Mouse (Mus musculus): ENCODE results near the gene Lingo2.

Lingo2 gene

DNA sequence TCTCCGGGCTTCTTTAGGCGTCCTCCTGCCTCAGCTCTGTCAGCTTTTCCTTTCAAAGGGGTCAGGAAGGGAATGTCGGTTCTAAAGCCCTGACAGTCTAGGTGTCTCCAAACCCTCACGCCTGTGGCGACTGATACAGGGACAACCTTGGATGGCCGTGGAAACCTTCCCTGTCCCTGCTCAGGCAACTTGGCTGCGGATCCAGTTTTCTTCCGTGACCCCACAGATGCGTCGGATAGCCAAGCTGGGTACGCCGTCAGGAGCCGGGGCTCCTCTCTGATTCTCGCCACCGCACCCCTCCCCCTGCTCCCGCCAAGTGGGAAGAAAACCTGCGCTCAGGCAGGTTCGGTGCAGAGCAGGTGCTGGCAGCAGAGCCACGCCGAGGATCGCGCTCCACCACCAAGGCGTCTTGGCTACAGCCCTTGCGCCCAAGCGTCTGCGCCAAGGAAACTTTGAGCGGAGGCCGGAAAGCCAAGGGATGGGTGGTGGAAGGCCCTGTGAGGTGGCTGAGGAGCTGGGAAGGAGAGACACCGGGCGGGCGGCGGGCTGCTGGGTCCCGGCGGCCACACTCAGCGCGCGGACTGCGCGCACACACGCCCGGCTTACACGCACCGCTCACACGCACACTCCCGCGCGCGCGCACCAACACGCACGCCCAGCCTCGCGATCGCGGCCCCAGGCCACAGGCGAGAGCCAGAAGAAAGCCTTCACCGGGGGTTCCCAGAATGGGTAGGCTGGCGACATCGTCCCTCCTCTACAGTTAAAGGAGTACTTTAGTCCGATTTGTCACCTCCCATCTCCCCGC lies at the start of gene Lingo2:
Gene Lingo2, minus strand, starts transcription at position 598 of the 805 bp plus-strand sequence.
- DNase-seq = peak; percentile 46 to 51

DNA sequence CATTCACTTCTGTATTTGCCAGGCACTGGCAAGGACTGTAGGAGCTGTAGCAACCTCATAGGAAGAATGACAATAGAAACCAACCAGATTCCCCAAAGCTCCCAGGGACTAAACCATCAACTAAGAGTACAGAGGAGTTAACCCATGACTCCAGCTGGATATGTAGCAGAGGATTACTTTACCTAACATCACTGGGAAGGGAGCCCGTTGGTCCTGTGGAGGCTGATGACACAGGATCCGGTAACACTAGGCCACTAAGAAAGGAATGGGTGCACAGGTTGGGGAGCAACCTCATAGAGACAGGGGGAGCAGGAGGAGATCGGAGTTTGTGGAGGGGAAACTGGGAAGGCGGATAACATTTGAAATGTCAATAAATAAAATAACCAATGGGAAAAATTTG lies 21.8 kb upstream of the Lingo2 start:
- no peak for DNase-seq

DNA sequence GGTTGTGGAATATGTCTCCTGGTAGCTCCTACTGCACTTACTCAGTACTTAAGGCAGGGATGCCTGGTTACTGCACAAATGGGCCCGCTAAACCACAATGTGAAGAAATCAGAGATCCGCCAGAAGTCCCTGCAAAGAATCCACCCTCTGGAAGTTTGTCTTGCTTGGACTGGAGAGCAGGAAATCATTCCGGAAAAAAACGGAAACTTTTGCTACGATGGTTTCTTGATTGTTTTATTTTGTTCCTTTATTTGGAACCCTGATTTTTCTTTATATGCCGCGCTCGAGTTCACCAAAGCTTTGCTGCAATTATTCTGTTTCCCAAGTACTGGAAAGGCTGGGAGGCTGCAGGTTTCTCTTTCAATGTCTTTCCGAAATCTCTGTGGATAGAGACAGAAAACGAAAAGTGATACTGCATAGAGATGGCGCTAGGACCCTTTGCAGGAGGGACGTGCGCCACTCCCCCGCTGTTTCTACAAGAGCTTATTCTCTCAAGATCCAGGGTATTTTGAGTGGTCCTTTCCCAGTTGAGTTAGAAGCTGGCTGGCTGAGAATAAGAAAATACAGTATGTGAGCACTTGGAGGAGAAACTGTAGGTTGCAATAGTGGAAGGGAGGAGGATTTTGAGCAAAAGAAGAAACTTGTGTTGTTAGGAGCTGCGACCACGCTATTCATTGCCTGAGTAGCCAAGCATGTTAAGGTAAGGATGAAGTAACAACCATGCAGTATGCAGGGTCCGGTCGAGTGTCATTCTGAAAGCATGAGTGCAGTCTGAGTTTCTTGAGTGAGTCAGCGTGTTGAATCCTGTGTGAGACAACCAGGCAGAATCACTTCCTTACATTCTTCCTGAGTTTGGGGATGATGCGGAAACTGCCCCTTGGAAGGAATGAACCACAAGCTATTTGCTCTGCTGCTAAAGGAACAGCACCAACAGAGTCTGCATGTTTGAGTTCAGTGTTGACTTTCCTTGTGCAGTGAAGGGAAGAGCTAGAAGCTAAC lies 1.2 kb upstream of the Lingo2 start:
- peak; percentile 2 to 8 for DNase-seq

DNA sequence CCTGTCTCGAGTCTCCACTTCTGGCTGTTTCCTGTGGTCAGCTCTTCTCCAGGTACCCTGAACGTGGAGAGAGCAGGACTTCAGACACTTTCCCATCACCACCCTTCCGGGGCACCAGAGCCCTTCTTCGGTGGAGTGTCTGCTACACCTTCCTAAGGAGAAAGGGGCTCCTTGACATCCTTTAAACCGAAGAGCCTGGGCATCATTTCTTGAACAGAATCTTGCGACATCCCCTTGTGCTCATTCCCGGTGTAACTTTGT lies 338 bp upstream of the Lingo2 start:
- no peak for DNase-seq

DNA sequence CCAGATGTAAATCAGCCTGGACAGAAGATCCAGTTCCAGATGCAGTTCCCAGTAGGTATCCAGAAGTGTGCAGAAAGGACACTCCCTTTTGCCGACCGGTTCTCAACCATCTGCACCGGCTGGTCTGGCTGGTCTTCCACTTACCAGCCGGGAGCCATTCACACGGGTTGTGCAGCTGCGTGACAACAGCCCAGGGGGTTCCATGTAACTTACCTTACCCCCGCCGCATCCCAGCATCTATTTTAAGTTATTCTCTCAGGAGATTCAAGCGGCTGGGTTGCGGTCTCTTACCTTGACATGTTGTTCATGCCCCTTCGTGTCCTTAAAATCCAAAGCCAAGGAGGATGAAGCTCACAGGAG lies 777 bp downstream of the Lingo2 start:
- peak; percentile 3 to 12 for DNase-seq

DNA sequence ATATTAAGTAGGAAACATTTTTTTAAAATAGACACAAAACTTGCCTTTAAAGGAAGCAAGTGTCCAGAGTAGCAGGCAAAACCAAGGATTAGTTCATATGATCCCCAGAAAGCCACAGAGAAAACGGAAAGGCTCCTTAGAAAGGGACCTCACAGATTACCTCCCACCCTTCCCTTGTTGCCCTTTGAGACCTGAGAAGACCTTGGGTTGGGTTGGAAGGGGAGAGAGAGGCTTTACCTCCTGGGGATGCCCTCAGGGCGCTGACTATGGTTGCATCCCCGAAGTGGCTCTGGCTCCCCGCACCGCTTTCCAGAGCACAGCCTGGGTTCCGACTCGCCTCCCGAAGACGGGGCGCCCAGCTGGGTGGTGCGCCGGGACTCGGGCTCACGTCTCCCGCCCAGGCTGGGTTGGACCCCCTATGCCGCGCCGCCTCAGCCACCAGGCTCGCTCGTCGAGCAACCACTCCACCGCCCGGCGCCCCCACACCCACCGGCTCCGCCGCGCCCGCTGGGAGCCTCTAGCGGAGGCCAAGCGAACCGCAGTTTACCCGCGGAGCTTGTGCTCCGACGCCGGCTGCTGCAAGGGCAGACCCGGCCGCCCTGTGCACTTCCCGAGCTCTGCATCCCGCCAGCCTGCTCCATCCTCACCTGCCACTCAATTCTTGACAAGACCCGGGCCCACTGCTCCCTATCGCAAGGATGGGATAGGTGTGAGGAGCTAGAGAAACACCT lies 1.4 kb downstream of the Lingo2 start:
- peak; percentile 79 to 81 for DNase-seq

DNA sequence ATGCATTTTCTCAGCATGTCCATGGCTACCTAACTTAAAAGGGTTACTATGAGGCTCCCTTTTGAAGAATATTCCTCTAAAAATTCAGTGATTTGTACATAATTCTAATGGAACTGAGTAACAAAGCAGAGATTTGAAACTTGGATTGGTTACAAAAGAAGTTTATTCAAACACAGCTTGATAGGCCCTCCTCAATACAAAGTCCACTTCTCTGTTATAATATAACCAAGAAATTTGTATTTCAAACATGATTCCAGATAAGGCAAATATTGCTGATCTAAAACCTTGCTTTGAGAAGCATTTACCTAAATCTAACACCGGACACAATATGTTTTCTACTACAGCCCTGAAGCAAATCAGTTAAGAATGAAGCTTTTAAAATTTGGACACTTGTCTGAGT lies 60.7 kb downstream of the Lingo2 start:
- no peak for DNase-seq

DNA sequence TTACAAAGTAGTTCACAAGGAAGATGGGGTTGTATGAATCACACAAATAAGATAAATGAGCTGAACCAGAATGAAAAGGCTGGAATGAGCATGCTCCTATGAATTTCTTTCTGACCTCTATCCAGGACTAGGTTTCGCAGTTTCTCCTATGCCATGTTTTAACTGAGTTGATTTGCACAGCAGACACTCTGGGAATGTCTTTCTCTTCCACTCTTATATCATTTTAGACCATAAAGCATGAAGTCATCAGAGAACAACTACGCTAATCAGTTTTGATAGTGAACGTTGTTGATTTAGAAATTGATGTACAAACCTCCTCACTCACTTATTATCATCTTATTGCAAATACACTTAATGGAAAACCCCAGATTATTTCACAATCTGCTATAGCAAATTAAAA lies 61.2 kb downstream of the Lingo2 start:
- DNase-seq = no peak

DNA sequence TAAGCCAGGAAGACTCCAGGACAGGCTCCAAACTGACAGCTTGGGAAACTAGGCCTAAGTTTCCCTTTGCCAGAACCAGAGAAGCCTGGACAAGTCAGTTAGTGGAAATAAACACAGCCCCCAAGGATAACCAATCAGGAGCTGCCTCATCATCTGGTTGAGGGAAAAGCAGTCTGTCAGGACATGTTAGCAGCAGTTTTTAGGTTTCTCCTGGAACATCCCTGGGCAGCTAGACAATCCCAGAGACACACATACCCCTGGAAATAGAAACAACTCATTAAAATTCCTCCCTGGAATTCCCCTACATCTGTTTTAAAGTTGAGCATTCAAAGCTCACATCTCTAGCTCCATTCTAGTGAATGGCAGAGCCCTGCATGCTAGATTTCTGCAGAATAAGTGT lies 76.8 kb downstream of the Lingo2 start:
- DNase-seq = no peak

DNA sequence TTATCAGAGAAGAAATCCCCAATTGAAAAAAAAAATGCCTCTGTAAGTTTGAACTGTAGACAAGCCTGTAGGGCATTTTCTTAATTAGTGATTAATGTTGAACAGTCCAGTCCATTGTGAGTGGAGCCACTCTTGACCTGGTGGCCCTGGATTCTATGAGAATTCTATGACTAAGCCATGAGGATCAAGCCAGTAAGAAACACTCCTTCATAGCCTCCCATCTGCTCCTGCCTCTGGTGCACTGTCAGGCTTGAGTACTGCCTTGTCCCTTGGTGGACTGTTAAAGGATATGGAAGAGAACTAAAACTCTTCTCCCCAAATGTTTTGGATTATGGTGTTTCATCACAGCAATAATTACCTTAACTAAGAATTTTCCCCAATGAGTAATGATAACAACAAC lies 126.6 kb downstream of the Lingo2 start:
- DNase-seq = no peak

DNA sequence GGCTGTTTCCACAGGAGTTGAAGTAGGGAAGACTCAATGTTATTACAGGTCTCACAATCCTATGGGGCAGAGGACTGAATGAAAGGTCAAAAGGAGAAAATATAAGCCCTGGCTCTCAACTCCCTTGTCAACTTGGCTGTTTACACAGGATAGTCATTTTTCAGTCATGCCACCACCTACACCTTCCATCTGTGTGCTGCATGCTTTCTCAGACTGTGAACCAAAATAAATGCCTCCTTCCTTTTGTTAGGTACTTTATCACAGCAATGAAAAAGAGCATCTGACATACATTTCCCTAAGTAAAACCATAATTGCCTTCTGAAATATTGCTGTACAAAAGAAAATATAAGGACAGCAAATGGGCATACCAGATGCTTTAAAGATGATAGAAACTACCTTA lies 129.6 kb downstream of the Lingo2 start:
- no peak for DNase-seq

DNA sequence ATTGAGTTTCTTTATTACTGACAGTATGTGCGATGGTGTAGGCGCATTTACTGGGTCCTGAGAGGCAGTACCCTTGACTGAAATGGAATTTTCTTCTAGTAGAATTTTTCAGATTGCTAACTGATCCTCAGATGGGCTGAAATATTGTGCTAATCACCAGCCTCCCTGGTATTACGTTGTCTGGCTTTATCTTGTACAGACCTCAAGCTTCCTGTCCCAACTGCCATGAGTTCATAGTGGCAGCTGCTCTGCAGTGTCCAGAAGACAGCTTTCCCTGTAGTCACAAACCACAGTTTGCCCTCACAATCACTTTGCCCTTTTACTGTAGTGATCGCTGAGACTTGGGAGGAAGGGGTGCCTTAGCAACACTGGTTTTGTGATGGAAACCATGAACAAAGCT lies 176.5 kb downstream of the Lingo2 start:
- DNase-seq = no peak

DNA sequence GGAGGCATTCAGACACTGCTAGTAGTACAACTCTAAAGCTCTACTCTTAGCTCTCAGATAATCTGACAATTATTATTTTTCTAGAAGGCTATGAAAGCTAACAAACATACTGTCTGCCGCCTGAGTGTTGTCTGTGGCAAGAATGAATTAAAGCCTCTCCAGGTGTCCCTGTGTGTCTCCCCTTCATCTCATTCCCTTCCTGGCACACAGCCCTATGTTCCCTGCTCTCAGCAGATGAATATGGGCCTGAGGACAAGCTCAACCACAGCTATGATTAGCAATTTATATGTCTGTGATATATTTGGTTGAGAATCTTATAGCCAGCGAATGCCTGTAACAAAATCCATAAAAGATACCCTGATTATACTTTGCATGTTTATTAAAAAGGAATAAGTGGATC lies 220.9 kb downstream of the Lingo2 start:
- peak; percentile 21 to 25 for DNase-seq

DNA sequence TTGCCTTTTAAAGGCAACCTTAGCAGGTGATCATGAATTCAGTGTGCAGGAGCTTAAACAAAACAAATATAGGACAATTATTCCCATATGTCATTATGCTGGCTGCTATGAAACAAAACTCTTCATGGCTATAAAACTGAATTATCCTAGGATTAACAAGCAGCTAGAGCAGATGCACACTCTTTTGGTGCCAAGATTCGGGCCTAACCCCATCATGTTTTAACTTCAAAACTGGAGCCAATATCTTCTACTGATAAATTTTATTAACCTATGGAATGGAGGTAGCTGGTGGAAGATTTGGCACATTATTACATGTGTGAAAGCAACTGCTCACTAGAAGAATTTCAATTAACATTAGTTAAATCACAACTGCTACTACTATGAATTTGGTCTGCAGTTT lies 235.1 kb downstream of the Lingo2 start:
- no peak for DNase-seq

DNA sequence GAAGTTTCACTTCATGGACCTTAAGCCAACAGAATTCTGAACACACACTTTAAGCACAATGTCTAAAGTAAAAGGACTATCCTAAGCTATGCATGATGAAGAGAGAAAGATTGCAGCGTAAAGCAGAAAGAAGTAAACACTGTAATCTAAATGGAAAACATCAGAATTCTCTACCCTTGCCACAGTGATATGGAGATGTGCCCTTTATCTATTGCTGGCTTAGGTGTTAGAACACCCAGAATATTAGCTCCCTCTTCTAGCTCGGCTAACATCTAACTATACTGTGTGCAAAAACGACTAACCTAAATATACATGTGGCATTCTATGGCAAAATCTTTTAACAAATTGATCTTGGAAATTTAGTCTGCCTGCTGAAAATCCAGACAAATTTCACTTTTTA lies 252.7 kb downstream of the Lingo2 start:
- DNase-seq = no peak

DNA sequence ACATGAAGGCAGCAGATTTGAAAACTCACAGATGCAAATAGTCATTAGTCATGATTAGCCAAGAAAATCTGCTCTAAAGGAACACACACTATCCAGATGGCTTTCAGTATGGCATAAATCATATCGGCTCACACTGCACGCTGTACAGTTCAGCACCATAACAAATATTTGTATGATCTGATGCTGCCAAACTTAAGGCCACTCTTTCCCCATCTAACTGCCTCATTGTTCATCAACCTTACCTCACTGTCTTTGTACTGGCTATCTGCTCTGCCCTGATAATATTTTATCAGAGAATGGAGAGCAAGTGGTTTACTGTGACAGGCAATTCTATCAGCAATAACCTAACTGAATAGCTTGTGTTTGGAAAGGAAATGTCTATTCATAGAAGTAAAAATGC lies 254.7 kb downstream of the Lingo2 start:
- DNase-seq = no peak

DNA sequence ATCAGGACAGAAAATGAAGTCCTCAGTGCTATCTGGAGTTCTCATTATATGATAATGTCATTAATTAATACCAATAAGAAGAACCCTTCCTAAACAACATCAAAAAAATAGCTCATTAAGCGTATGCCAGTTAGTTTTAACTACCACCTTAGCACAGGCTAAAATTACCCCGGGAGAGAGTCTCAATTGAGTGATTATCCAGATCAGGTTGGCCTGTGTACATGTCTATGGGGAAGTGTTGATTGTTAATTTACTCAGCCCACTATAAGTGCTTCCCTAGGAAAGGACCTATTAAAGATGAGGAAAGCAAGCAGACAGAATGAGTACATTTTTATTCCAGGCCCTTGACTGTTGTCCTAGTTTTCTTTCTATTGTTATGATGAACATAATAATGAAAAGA lies 291.6 kb downstream of the Lingo2 start:
- DNase-seq = no peak

DNA sequence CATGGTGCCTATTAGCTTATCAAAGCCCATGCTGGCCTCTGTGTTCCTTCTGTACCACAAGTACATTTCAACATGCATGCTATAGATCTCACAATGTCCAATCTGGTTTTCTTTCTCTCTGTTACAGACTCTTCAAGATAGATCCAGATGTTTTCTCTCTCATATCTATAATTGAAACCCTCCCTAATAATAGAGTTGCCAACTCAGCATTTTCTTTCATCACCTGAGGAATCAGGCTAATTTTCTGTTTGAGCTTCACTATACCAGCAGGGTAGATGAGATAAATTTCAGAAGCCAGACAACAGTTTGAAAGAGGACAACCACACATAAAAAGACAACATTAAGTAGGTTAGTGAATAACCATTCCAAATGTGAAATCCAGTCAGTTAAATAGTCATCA lies 303.8 kb downstream of the Lingo2 start:
- no peak for DNase-seq

DNA sequence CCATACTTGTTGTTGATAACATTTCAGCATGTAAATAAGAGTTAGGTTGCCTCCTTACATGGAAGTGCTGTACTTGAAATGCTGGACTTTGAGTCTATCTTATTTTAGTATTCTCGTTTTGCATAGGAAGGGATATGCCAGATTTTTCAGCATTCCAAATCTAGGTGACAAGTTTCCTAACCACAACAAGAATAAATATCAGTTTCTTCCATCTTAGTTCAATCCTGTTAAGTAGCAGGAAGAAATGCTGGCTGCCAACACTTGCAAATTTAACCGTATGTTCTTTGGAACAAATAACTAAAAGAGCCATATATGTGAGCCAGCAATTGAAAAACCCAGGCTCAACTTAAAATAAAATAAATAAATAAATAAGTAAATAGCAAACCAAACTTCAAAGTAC lies 315.9 kb downstream of the Lingo2 start:
- DNase-seq = no peak

DNA sequence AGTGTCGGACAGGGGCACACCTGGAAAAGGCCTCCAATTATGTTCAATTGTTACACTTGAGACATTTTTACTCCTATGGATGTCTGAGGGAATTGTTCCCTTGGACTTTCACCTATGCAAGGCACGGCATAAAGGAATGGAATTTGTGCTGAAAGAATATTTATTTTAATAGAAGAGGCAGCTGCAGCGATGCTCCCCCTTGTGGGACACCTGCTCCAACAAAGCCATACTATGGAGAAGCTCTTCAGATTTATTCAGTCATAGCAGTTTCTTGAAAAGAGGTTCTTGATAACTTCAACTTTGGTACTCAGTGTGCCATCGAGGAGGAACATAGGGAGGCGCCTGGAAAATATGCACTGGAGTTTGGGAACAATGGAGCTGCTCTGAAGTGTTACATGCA lies 374.7 kb downstream of the Lingo2 start:
- DNase-seq = no peak

DNA sequence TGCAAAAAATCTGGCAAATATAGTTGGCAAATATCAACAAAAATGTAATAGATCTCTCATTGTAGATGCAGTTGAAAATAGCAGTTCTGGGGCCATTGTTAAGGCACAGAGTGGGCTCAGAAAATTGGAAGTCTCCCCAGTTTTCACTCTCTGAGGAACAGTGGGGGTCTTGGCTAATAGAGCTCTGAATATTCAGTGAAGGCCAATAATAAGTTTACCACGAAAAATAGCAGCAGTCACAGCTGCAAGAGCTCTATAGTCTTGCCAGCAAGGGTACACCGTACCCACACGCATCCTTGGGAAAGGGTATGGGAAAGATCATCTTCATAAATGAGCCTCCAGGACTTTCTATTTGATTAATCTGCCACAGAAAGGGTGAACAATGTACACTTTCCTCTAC lies 375.3 kb downstream of the Lingo2 start:
- peak in 1 of 2 experiments; percentile 2 for DNase-seq

DNA sequence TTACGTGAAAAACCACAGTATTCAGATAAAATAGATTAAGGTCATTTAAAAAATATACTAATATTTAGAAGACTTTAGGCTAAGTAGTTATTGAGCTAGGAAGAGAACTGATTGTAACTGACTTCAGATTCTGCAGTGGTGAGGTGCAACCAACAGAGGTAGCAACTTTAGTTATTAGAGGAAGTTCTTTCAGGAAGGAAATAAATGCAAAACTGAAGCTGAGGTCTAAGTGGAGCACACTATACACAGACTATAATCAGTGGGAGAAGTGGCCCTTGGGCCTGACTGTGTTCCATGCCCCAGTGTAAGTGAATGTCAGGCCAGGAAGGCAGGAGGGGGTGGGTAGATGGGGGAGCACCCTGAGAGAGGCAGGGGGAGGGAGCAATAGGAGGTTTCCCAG lies 385.0 kb downstream of the Lingo2 start:
- DNase-seq = no peak

DNA sequence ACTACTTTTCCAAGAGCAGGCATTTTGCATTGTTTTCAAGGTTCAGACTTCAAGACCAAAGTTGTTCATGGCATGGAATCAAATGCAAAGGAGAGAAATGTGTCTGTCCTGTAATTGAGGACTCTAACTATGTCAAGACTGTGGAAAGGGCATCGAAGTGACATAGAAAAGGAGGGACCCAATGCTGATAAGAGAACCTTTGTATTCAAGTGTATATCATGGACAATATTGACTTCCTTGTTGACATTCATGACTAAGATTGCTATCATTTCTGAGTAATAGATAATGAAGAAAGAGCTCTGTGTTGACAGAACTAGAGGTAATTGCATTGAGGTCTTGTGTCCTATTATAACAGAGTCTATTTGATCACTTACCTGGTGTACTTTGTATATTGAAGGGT lies 390.6 kb downstream of the Lingo2 start:
- no peak for DNase-seq

All from cerebellum, postnatal 14 days (tissue).